Comparison of ENCODE assay signal across 10 mouse cellular contexts in genomic region chr2:6085622-6086530, GRCm38 (mm10). TPM values are rescaled to one million over a fixed set of nuclear protein-coding genes. Genes with fewer than 3 reads are reported as not detected.
A peak's percentile ranks its signal among the peaks of the same experiment; 100 is the strongest.
DNase-seq lines count a peak whose midpoint lies in the region; ATAC-seq lines count a peak whose summit lies in the region.
"Had no signal": no experiment of that assay in that cellular context is flagged by ENCODE, and none has a peak within 500 bp of the region (broad histone marks: within the 10 kb centered on the region; RNA-seq: fewer than 3 reads in every experiment).

No protein-coding gene starts in this region.

- no peaks in the 10 kb centered on the region for H3K9me3 ChIP-seq in liver, embryonic 11.5 days (ENCODE audit: control insufficient read depth, low read length)
- H3K9me3 ChIP-seq in embryonic facial prominence, embryonic 15.5 days (replicated peaks): no peaks in the 10 kb centered on the region
- H3K9me3 ChIP-seq in forebrain, embryonic 11.5 days (ENCODE audit: control insufficient read depth, low read length): no peaks in the 10 kb centered on the region
- H3K9me3 ChIP-seq: forebrain, embryonic 12.5 days had no signal

- H3K36me3 ChIP-seq in liver, embryonic 11.5 days (ENCODE audit: control insufficient read depth, insufficient read depth, low read length): no peaks in the 10 kb centered on the region
- H3K36me3 ChIP-seq in embryonic facial prominence, embryonic 15.5 days: no peaks in the 10 kb centered on the region
- no peaks in the 10 kb centered on the region for H3K36me3 ChIP-seq in forebrain, embryonic 11.5 days (ENCODE audit: control insufficient read depth, insufficient read depth, low read length)
- H3K36me3 ChIP-seq: forebrain, embryonic 12.5 days had no signal

- no peak overlapping the region for H3K4me2 ChIP-seq in liver, embryonic 11.5 days
- no peak overlapping the region for H3K4me2 ChIP-seq in embryonic facial prominence, embryonic 15.5 days (replicated peaks)
- no peak overlapping the region for H3K4me2 ChIP-seq in forebrain, embryonic 11.5 days (ENCODE audit: low read depth, low read length, severe bottlenecking)
- H3K4me2 ChIP-seq: forebrain, embryonic 12.5 days had no signal

- 0 out of 2 replicates have a peak, but pooled peaks have one; percentile 20 for ATAC-seq in liver, embryonic 11.5 days (replicated peaks; ENCODE audit: low FRiP score)
- 0 out of 2 replicates have a peak, but pooled peaks have one; percentile 44 for ATAC-seq in embryonic facial prominence, embryonic 15.5 days (ENCODE audit: insufficient number of reproducible peaks, low FRiP score, low TSS enrichment, low read depth)
- 0 out of 2 replicates have a peak, but pooled peaks have one; percentile 46 for ATAC-seq in megakaryocyte-erythroid progenitor cell, adult 5-6 weeks (replicated peaks; ENCODE audit: low FRiP score, low TSS enrichment, poor library complexity, severe bottlenecking)
- no peak for ATAC-seq in forebrain, embryonic 11.5 days (replicated peaks; ENCODE audit: low FRiP score)
- ATAC-seq: midbrain, embryonic 16.5 days had no signal

- no peaks in the 10 kb centered on the region for H3K4me1 ChIP-seq in liver, embryonic 11.5 days (replicated peaks; ENCODE audit: control insufficient read depth, insufficient read depth, low read length)
- peaks cover 24% of the 10 kb centered on the region for H3K4me1 ChIP-seq in embryonic facial prominence, embryonic 15.5 days
- no peaks in the 10 kb centered on the region for H3K4me1 ChIP-seq in forebrain, embryonic 11.5 days (replicated peaks; ENCODE audit: control insufficient read depth, insufficient read depth, low read length)
- H3K4me1 ChIP-seq: forebrain, embryonic 12.5 days had no signal

- 63% methylated on average over 19 of the region's 19 CpGs for WGBS in liver, embryonic 11.5 days
- 60% methylated on average over 19 of the region's 19 CpGs for WGBS in embryonic facial prominence, embryonic 15.5 days
- 82% methylated on average over 19 of the region's 19 CpGs for WGBS in forebrain, embryonic 11.5 days

- DNase-seq in liver, embryonic 11.5 days (ENCODE audit: low spot score): no peak
- no peak for DNase-seq in liver
- peak; percentile 34 for DNase-seq in R1 (ENCODE audit: low read depth, low spot score)
- DNase-seq in forebrain, embryonic 11.5 days (ENCODE audit: low spot score): no peak
- DNase-seq in thymus, postnatal 4 days: no peak
- DNase-seq: cerebellum, adult 9-10 months had no signal

- H3K9ac ChIP-seq in liver, embryonic 11.5 days (ENCODE audit: low read depth, low read length): no peak overlapping the region
- no peak overlapping the region for H3K9ac ChIP-seq in embryonic facial prominence, embryonic 15.5 days
- no peak overlapping the region for H3K9ac ChIP-seq in forebrain, embryonic 11.5 days (ENCODE audit: low read length)
- H3K9ac ChIP-seq: forebrain, embryonic 12.5 days had no signal

- H3K27me3 ChIP-seq in liver, embryonic 11.5 days (replicated peaks; ENCODE audit: control insufficient read depth, insufficient read depth, low read length): no peaks in the 10 kb centered on the region
- no peaks in the 10 kb centered on the region for H3K27me3 ChIP-seq in embryonic facial prominence, embryonic 15.5 days
- no peaks in the 10 kb centered on the region for H3K27me3 ChIP-seq in forebrain, embryonic 11.5 days (ENCODE audit: control insufficient read depth, insufficient read depth, low read length)
- H3K27me3 ChIP-seq: forebrain, embryonic 12.5 days had no signal

- no peak overlapping the region for H3K27ac ChIP-seq in liver, embryonic 11.5 days (ENCODE audit: low read depth, low read length)
- H3K27ac ChIP-seq in embryonic facial prominence, embryonic 15.5 days (replicated peaks): no peak overlapping the region
- no peak overlapping the region for H3K27ac ChIP-seq in forebrain, embryonic 11.5 days (ENCODE audit: low read depth, low read length)
- H3K27ac ChIP-seq: forebrain, embryonic 12.5 days had no signal

- H3K4me3 ChIP-seq in liver, embryonic 11.5 days (ENCODE audit: low read depth, low read length): no peak overlapping the region
- H3K4me3 ChIP-seq in embryonic facial prominence, embryonic 15.5 days (replicated peaks): no peak overlapping the region
- no peak overlapping the region for H3K4me3 ChIP-seq in forebrain, embryonic 11.5 days (ENCODE audit: low read depth, low read length)
- H3K4me3 ChIP-seq: forebrain, embryonic 12.5 days had no signal

RNA-seq across cellular contexts. Expression of gene Proser2, which starts 44.1 kb away (rescaled TPM):
- polyA plus RNA-seq in liver, embryonic 11.5 days (2014; fragmentation: Nextera tagmentation; extraction: Ambion mirVana): 8.9 and 10.3 TPM in 2 replicates
- polyA plus RNA-seq in embryonic facial prominence, embryonic 15.5 days (2015; fragmentation: Nextera tagmentation; extraction: Ambion mirVana): 19.6 and 23.1 TPM in 2 replicates
- total RNA-seq in megakaryocyte-erythroid progenitor cell, adult 5-6 weeks (2014; fragmentation: Nextera tagmentation): not detected in 2 replicates
- total RNA-seq in megakaryocyte-erythroid progenitor cell, adult 5-6 weeks (2017): not detected in 2 replicates
- 2.8 and 3.8 TPM in 2 replicates for polyA plus RNA-seq in forebrain, embryonic 11.5 days (2014; fragmentation: Nextera tagmentation; extraction: Ambion mirVana)
